Mouse (Mus musculus): ENCODE data around the gene Cp. TPM values are rescaled to one million over a fixed set of nuclear protein-coding genes. Genes with fewer than 3 reads are reported as not detected.
"Not testable (repeated sequence)": the region's sequence is repeated elsewhere in the genome, so short reads cannot be mapped to it uniquely, and the experiment has no call there.

The Cp gene
- total RNA-seq, 2 experiments from 2014 or later, result 12.0 to 17.8 TPM

GRCm38 (mm10) chr3:20007759-20008158 lies 50.9 kb downstream of the Cp start:
- no peak overlapping the region for H3K27ac ChIP-seq
- intact Hi-C loops (cut with DNase I), result loop anchor here (2.0 kb wide), 1 partner anchor 103 kb away; no protein-coding TSS in a partner anchor
- DNase-seq (ENCODE audit: extremely low spot score in 1 of 2, low spot score in 2 of 2), result no peak
- H3K4me3 ChIP-seq, result no peak overlapping the region
- TF ChIP-seq CTCF (IDR thresholded peaks at IDR 0.05), result no peak

GRCm38 (mm10) chr3:20010464-20010863 lies 53.6 kb downstream of the Cp start:
- no peak overlapping the region for H3K27ac ChIP-seq
- TF ChIP-seq CTCF (IDR thresholded peaks at IDR 0.05), result no peak
- no peak overlapping the region for H3K4me3 ChIP-seq
- intact Hi-C loops (cut with DNase I), result no loop called here
- no peak for DNase-seq (ENCODE audit: extremely low spot score in 1 of 2, low spot score in 2 of 2)

- DNase-seq (ENCODE audit: extremely low spot score in 1 of 2, low spot score in 2 of 2); H3K4me3 ChIP-seq; H3K27ac ChIP-seq; intact Hi-C loops (cut with DNase I): not testable (repeated sequence)
Observed at GRCm38 (mm10) chr3:20010905-20011304, 54.1 kb downstream of the Cp start.

GRCm38 (mm10) chr3:20014454-20014853 lies 57.6 kb downstream of the Cp start:
- intact Hi-C loops (cut with DNase I), result no loop called here
- no peak overlapping the region for H3K27ac ChIP-seq
- H3K4me3 ChIP-seq, result no peak overlapping the region
- DNase-seq (ENCODE audit: extremely low spot score in 1 of 2, low spot score in 2 of 2), result no peak
- TF ChIP-seq CTCF (IDR thresholded peaks at IDR 0.05), result no peak

- no peak overlapping the region for H3K27ac ChIP-seq
- intact Hi-C loops (cut with DNase I), result no loop called here
Observed at GRCm38 (mm10) chr3:20018076-20018475, 61.2 kb downstream of the Cp start.

GRCm38 (mm10) chr3:20023832-20024231 lies 67.0 kb downstream of the Cp start:
- H3K27ac ChIP-seq, result no peak overlapping the region
- intact Hi-C loops (cut with DNase I), result no loop called here
- TF ChIP-seq CTCF (IDR thresholded peaks at IDR 0.05), result no peak
- H3K4me3 ChIP-seq, result no peak overlapping the region
- DNase-seq (ENCODE audit: extremely low spot score in 1 of 2, low spot score in 2 of 2), result no peak

More at GRCm38 (mm10) chr3:20018076-20018475, 61.2 kb downstream of the Cp start:
- no peak for DNase-seq (ENCODE audit: extremely low spot score in 1 of 2, low spot score in 2 of 2)
- no peak overlapping the region for H3K4me3 ChIP-seq
- TF ChIP-seq CTCF (IDR thresholded peaks at IDR 0.05), result no peak

GRCm38 (mm10) chr3:20026481-20026880 lies 69.6 kb downstream of the Cp start:
- Histone ChIP-seq H3K27ac (no peak overlapping the region), H3K4me3 (no peak overlapping the region)
- intact Hi-C loops (cut with DNase I), result no loop called here
- no peak for TF ChIP-seq CTCF (IDR thresholded peaks at IDR 0.05)
- DNase-seq (ENCODE audit: extremely low spot score in 1 of 2, low spot score in 2 of 2), result no peak

- H3K4me3 ChIP-seq, result no peak overlapping the region
- DNase-seq (ENCODE audit: extremely low spot score in 1 of 2, low spot score in 2 of 2), result no peak
- no peak for TF ChIP-seq CTCF (IDR thresholded peaks at IDR 0.05)
- intact Hi-C loops (cut with DNase I), result no loop called here
- no peak overlapping the region for H3K27ac ChIP-seq
Observed at GRCm38 (mm10) chr3:20026996-20027689, 70.3 kb downstream of the Cp start.

- no peak for TF ChIP-seq CTCF (IDR thresholded peaks at IDR 0.05)
- Histone ChIP-seq H3K4me3 (no peak overlapping the region), H3K27ac (no peak overlapping the region)
- intact Hi-C loops (cut with DNase I), result no loop called here
- no peak for DNase-seq (ENCODE audit: extremely low spot score in 1 of 2, low spot score in 2 of 2)
Observed at GRCm38 (mm10) chr3:20027788-20028187, 70.9 kb downstream of the Cp start.

- no peak for DNase-seq (ENCODE audit: extremely low spot score in 1 of 2, low spot score in 2 of 2)
- TF ChIP-seq CTCF (IDR thresholded peaks at IDR 0.05), result no peak
- H3K27ac ChIP-seq, result no peak overlapping the region
- no peak overlapping the region for H3K4me3 ChIP-seq
- intact Hi-C loops (cut with DNase I), result no loop called here
Observed at GRCm38 (mm10) chr3:20028640-20029039, 71.8 kb downstream of the Cp start.

- TF ChIP-seq CTCF (IDR thresholded peaks at IDR 0.05), result no peak
- intact Hi-C loops (cut with DNase I), result no loop called here
- DNase-seq (ENCODE audit: extremely low spot score in 1 of 2, low spot score in 2 of 2), result no peak
- Histone ChIP-seq H3K4me3 (no peak overlapping the region), H3K27ac (no peak overlapping the region)
Observed at GRCm38 (mm10) chr3:20030807-20031206, 74.0 kb downstream of the Cp start.

- Histone ChIP-seq H3K4me3 (peak overlapping the region; percentile 99), H3K27ac (peak overlapping the region; percentile 90; the same call in 1 of the 2 replicates)
- DNase-seq (ENCODE audit: extremely low spot score in 1 of 2, low spot score in 2 of 2), result no peak
- intact Hi-C loops (cut with DNase I), result no loop called here
- TF ChIP-seq CTCF (IDR thresholded peaks at IDR 0.05), result no peak
Observed at GRCm38 (mm10) chr3:20033761-20034718, 77.2 kb downstream of the Cp start.

Data from left cerebral cortex, adult 2 months (tissue).